Mouse (Mus musculus) layer of hippocampus, adult 18-20 months (tissue): ENCODE results near the gene Ccdc36. TPM values are rescaled to one million over a fixed set of nuclear protein-coding genes. Genes with fewer than 3 reads are reported as not detected.

Experiments used
- DNase-seq, 2 experiments: peaks; one replicate each; pipeline ENCODE4 v3.0.0; 2022; ENCODE audit warnings: low spot score in 2 of 2
- total RNA-seq, 2 experiments: library from RNA; stranded (reverse); gene quantifications; 2 replicates each; pipeline ENCODE4 v1.2.3; 2021

Ccdc36 gene
- total RNA-seq, 2 experiments from 2014 or later: not detected

- no peak for DNase-seq
Observed at GRCm38 (mm10) chr9:108379294-108379693, 49.0 kb downstream of the Ccdc36 start.

GRCm38 (mm10) chr9:108378736-108379135 is 49.5 kb downstream of the Ccdc36 start:
- DNase-seq: no peak

GRCm38 (mm10) chr9:108378234-108378633 is 50.0 kb downstream of the Ccdc36 start:
- no peak for DNase-seq

Other genes starting within 250 kb of the Ccdc36 start
- 100 to 1,000 TPM; 228 to 231 TPM for gene Bsn, start 238.1 kb downstream of the Ccdc36 start, total RNA-seq
- 10 to 100 TPM; 73.4 to 75.4 TPM for gene Dag1, start 164.5 kb downstream of the Ccdc36 start, total RNA-seq
- gene Nicn1, start 138.1 kb downstream of the Ccdc36 start, total RNA-seq: 100 to 1,000 TPM; 114 to 116 TPM
- 10 to 100 TPM; 30.2 to 33.0 TPM for gene Amt, start 131.6 kb downstream of the Ccdc36 start, total RNA-seq
- 100 to 1,000 TPM; 163 to 172 TPM for gene Rhoa, start 122.4 kb downstream of the Ccdc36 start, total RNA-seq
- gene Tcta, start 122.3 kb downstream of the Ccdc36 start, total RNA-seq: 10 to 100 TPM; 29.9 to 31.3 TPM
- 10 to 100 TPM; 58.5 to 70.8 TPM for gene Gpx1, start 89.6 kb downstream of the Ccdc36 start, total RNA-seq
- gene Usp4, start 80.6 kb downstream of the Ccdc36 start, total RNA-seq: 100 to 1,000 TPM; 102 to 105 TPM
- gene 1700102P08Rik, start 35.7 kb downstream of the Ccdc36 start, total RNA-seq: 1 to 10 TPM; 2.3 to 2.5 TPM
- not detected for gene BC048562, start 8.0 kb upstream of the Ccdc36 start, total RNA-seq
- 10 to 100 TPM; 34.7 to 40.2 TPM for gene Ccdc71, start 32.0 kb upstream of the Ccdc36 start, total RNA-seq
- gene Klhdc8b, start 33.1 kb upstream of the Ccdc36 start, total RNA-seq: 10 to 100 TPM; 18.8 to 19.6 TPM
- 10 to 100 TPM; 27.5 to 29.5 TPM for gene Lamb2, start 51.3 kb upstream of the Ccdc36 start, total RNA-seq
- gene Usp19, start 62.1 kb upstream of the Ccdc36 start, total RNA-seq: 100 to 1,000 TPM; 145 to 154 TPM
- gene Qars, start 79.2 kb upstream of the Ccdc36 start, total RNA-seq: 10 to 100 TPM; 74.4 to 83.4 TPM
- 100 to 1,000 TPM; 143 to 150 TPM for gene Qrich1, start 88.3 kb upstream of the Ccdc36 start, total RNA-seq
- gene Impdh2, start 131.8 kb upstream of the Ccdc36 start, total RNA-seq: 10 to 100 TPM; 56.6 to 64.5 TPM
- gene Ndufaf3, start 138.9 kb upstream of the Ccdc36 start, total RNA-seq: 10 to 100 TPM; 73.5 to 75.0 TPM
- 100 to 1,000 TPM in 1 of 2 experiments, 10 to 100 TPM in 1; 95.0 to 105 TPM for gene Dalrd3, start 141.4 kb upstream of the Ccdc36 start, total RNA-seq
- gene Wdr6, start 150.3 kb upstream of the Ccdc36 start, total RNA-seq: 100 to 1,000 TPM; 112 to 123 TPM
- gene P4htm, start 169.2 kb upstream of the Ccdc36 start, total RNA-seq: 100 to 1,000 TPM; 101 to 102 TPM
- gene Arih2, start 220.9 kb upstream of the Ccdc36 start, total RNA-seq: 10 to 100 TPM; 48.7 to 59.4 TPM
- 10 to 100 TPM; 14.4 to 16.7 TPM for gene Slc25a20, start 233.6 kb upstream of the Ccdc36 start, total RNA-seq